8 mouse cellular contexts compared by ENCODE assay signal in the genomic region with DNA sequence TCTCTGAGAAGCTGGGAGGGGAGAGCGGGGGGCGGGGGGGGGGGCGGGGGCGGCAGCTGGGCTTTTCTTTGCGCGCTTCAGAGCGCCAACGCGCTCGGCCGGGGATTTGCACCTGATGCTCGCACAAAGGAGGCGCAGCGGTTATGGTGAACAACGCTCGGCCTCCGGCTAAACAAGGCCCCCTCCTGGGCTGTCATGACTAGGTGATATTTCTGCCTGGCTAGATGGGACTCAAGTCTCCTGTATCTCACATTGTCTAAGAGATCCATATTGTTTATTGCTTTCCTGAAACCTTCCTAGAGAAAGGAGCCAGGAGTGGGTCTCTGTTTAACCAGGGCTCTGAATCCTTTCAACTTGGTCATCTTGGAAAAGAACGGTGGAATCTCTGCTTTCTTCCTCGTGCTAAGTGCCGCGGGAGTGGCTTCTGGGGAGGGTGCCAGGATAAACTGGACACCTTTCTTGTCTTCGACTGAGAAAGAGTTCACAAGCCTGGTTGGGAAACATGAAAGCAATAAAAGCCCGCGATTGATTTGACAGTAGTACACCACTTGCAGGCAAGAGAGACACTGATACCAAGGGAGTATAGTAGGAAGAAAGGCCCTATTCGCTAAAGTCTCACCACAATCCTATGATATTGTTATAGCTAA. TPM values are rescaled to one million over a fixed set of nuclear protein-coding genes. Genes with fewer than 3 reads are reported as not detected.
A peak's percentile ranks its signal among the peaks of the same experiment; 100 is the strongest.
DNase-seq lines count a peak whose midpoint lies in the region; ATAC-seq and TF ChIP-seq lines count a peak whose summit lies in the region.

No protein-coding gene starts in this region.

- H3K9me3 ChIP-seq in heart, embryonic 13.5 days = no peaks in the 10 kb centered on the region
- H3K9me3 ChIP-seq in G1E (replicated peaks) = no peaks in the 10 kb centered on the region
- H3K9me3 ChIP-seq in forebrain, embryonic 10.5 days = no peaks in the 10 kb centered on the region
- no peaks in the 10 kb centered on the region for H3K9me3 ChIP-seq in limb, embryonic 14.5 days (ENCODE audit: control insufficient read depth, low read length)

- no peak for DNase-seq in heart, postnatal 36 days
- no peak for DNase-seq in G1E (ENCODE audit: low spot score)
- DNase-seq in forebrain, embryonic 10.5 days (ENCODE audit: extremely low spot score, low spot score) = no peak
- no peak for DNase-seq in limb, embryonic 14.5 days (ENCODE audit: low spot score)
- DNase-seq in splenic B cell, adult 2 months (ENCODE audit: low read depth, low spot score) = peak; percentile 44
- DNase-seq in adrenal gland, postnatal 25 days = no peak
- DNase-seq in right cerebral cortex, postnatal 14 days = no peak

- peak overlapping the region; percentile 88 for H3K27ac ChIP-seq in heart, embryonic 13.5 days (replicated peaks)
- peak overlapping the region; percentile 99 for H3K27ac ChIP-seq in forebrain, embryonic 10.5 days
- H3K27ac ChIP-seq in limb, embryonic 14.5 days (replicated peaks; ENCODE audit: low read depth, low read length) = peak overlapping the region; percentile 84

- TF ChIP-seq POLR2A in limb, embryonic 14.5 days (IDR thresholded peaks at IDR 0.05; ENCODE audit: borderline replicate concordance, extremely low read depth, insufficient read depth, insufficient read length) = no peak; the same call in 1 of the 2 replicates

- H3K4me1 ChIP-seq in heart, embryonic 13.5 days = peaks cover 37% of the 10 kb centered on the region
- H3K4me1 ChIP-seq in G1E (ENCODE audit: insufficient read depth, low read depth, low read length) = peaks cover 80% of the 10 kb centered on the region
- peaks cover 45% of the 10 kb centered on the region for H3K4me1 ChIP-seq in forebrain, embryonic 10.5 days
- peaks cover 18% of the 10 kb centered on the region for H3K4me1 ChIP-seq in limb, embryonic 14.5 days (ENCODE audit: control insufficient read depth, insufficient read depth, low read length)

- peak overlapping the region; percentile 85 for H3K9ac ChIP-seq in heart, embryonic 13.5 days
- H3K9ac ChIP-seq in limb, embryonic 14.5 days (ENCODE audit: low read depth, low read length, severe bottlenecking) = peak overlapping the region; percentile 73

- no peak for TF ChIP-seq CTCF in G1E (IDR thresholded peaks at IDR 0.05; ENCODE audit: low read depth, low read length)

- 5% methylated on average over 24 of the region's 25 CpGs for WGBS in heart, embryonic 13.5 days
- 4% methylated on average over 25 of the region's 25 CpGs for WGBS in forebrain, embryonic 10.5 days
- 3% methylated on average over 21 of the region's 25 CpGs for WGBS in limb, embryonic 14.5 days

- H3K4me2 ChIP-seq in heart, embryonic 13.5 days = peak overlapping the region; percentile 78
- H3K4me2 ChIP-seq in limb, embryonic 14.5 days (replicated peaks; ENCODE audit: low read depth, low read length, severe bottlenecking) = peak overlapping the region; percentile 72

- peak; percentile 16; the same call in 1 of the 2 replicates for ATAC-seq in heart, embryonic 13.5 days (ENCODE audit: extremely low read depth, insufficient number of reproducible peaks, low FRiP score, low TSS enrichment)
- ATAC-seq in G1E (ENCODE audit: extremely low read depth, insufficient number of reproducible peaks, low FRiP score, poor library complexity, severe bottlenecking) = no peak
- ATAC-seq in limb, embryonic 14.5 days (ENCODE audit: low FRiP score, low read depth) = peak; percentile 49; the same call in 1 of the 2 replicates

- intact Hi-C loops in heart, postnatal 36 days (cut with DNase I) = loop anchor here (5.0 kb wide), 2 partner anchors 80 to 100 kb away; partner anchors contain the start of genes Best1, Fads1 and Rab3il1

- H3K4me3 ChIP-seq in heart, embryonic 13.5 days = peak overlapping the region; percentile 65
- H3K4me3 ChIP-seq in G1E (ENCODE audit: low read depth, low read length) = peak overlapping the region; percentile 94
- H3K4me3 ChIP-seq in forebrain, embryonic 10.5 days = peak overlapping the region; percentile 89
- peak overlapping the region; percentile 72 for H3K4me3 ChIP-seq in limb, embryonic 14.5 days (replicated peaks; ENCODE audit: low read length)

- H3K36me3 ChIP-seq in heart, embryonic 13.5 days = peaks cover 3% of the 10 kb centered on the region; the same call in 1 of the 2 replicates
- peaks cover 31% of the 10 kb centered on the region for H3K36me3 ChIP-seq in G1E (replicated peaks)
- H3K36me3 ChIP-seq in forebrain, embryonic 10.5 days (replicated peaks) = peaks cover 25% of the 10 kb centered on the region
- H3K36me3 ChIP-seq in limb, embryonic 14.5 days (ENCODE audit: control insufficient read depth, insufficient read depth, low read length) = no peaks in the 10 kb centered on the region; the same call in 1 of the 2 replicates
- no peaks in the 10 kb centered on the region for H3K36me3 ChIP-seq in splenic B cell, adult 2 months (ENCODE audit: control insufficient read depth, insufficient read depth, low read length, poor library complexity, severe bottlenecking)

- no peaks in the 10 kb centered on the region for H3K27me3 ChIP-seq in heart, embryonic 13.5 days (replicated peaks)
- no peaks in the 10 kb centered on the region for H3K27me3 ChIP-seq in G1E (ENCODE audit: insufficient read depth, low read length)
- H3K27me3 ChIP-seq in forebrain, embryonic 10.5 days (ENCODE audit: poor library complexity, severe bottlenecking) = no peaks in the 10 kb centered on the region
- no peaks in the 10 kb centered on the region for H3K27me3 ChIP-seq in limb, embryonic 14.5 days (ENCODE audit: control insufficient read depth, insufficient read depth, low read length)
- H3K27me3 ChIP-seq in splenic B cell, adult 2 months (ENCODE audit: control insufficient read depth, insufficient read depth, low read length, poor library complexity, severe bottlenecking) = no peaks in the 10 kb centered on the region

RNA-seq across cellular contexts. Expression of gene Fads2, which starts 0.6 kb away (rescaled TPM):
- polyA plus RNA-seq in heart, embryonic 13.5 days (2015; fragmentation: Nextera tagmentation; extraction: Ambion mirVana) = 47.1 and 50.3 TPM in 2 replicates
- total RNA-seq in heart, postnatal 36 days (2021) = 1 to 10 TPM; 4.8 to 6.8 TPM
- total RNA-seq in G1E (2014; fragmentation: Nextera tagmentation) = 223 and 226 TPM in 2 replicates
- total RNA-seq in G1E (2017) = 182 and 199 TPM in 2 replicates
- polyA plus RNA-seq in G1E (2012) = 223 and 275 TPM in 2 replicates
- polyA plus RNA-seq in forebrain, embryonic 10.5 days (2016; fragmentation: Nextera tagmentation; extraction: Ambion mirVana) = 188 and 201 TPM in 2 replicates
- polyA plus RNA-seq in limb, embryonic 14.5 days (2012; rRNA removed) = 80.3 and 99.0 TPM in 2 replicates
- 26.4 and 30.9 TPM in 2 replicates for polyA plus RNA-seq in limb, embryonic 14.5 days (2014; fragmentation: Nextera tagmentation; extraction: Ambion mirVana)
- total RNA-seq in adrenal gland, postnatal 25 days (2021) = 1,800 and 1,888 TPM in 2 replicates
